Mouse (Mus musculus): Measurements from ENCODE around the gene 2310022A10Rik.

GRCm38 (mm10) chr7:27613751-27614499 is 60.9 kb downstream of the 2310022A10Rik start:
- TF ChIP-seq CTCF (IDR thresholded peaks at IDR 0.05; ENCODE audit: extremely low read depth, insufficient read length, insufficient replicate concordance, low read depth, low read length) (no peak), POLR2A (IDR thresholded peaks at IDR 0.05; ENCODE audit: low read depth, low read length) (no peak)

All from small intestine, adult 2 months (tissue).